Mouse (Mus musculus): ENCODE measurements at regions not wholly inside any gene's neighbourhood (a gene's known extent, or its start where the extent isn't known, plus 50 kb on each side); places are given as distances from the start of the nearest gene placed in this dataset.
A peak's percentile ranks its signal among the peaks of the same experiment; 100 is the strongest.

- Histone ChIP-seq H3K4me3 (ENCODE audit: insufficient read depth, low read depth, low read length) (no peak overlapping the region), H3K27me3 (replicated peaks; ENCODE audit: control insufficient read depth, insufficient read depth, low read length) (no peaks in the 10 kb centered on the region), H3K4me1 (ENCODE audit: control insufficient read depth, insufficient read depth, low read length) (no peaks in the 10 kb centered on the region), H3K36me3 (ENCODE audit: control insufficient read depth, insufficient read depth, low read length) (no peaks in the 10 kb centered on the region), H3K27ac (ENCODE audit: insufficient read depth, low read depth, low read length) (no peak overlapping the region)
- WGBS: 71% methylated on average over 3 of the region's 3 CpGs
- TF ChIP-seq CTCF (conservative IDR thresholded peaks at IDR 0.05; ENCODE audit: insufficient read depth, insufficient read length, low read depth, low read length) (no peak), POLR2A (IDR thresholded peaks at IDR 0.05; ENCODE audit: low read depth, low read length) (no peak)
- DNase-seq: no peak
Observed at GRCm38 (mm10) chr8:78877423-78877822, 56.5 kb upstream of the Lsm6 start.

- H3K27ac ChIP-seq (ENCODE audit: insufficient read depth, low read depth, low read length): no peak overlapping the region
- no peak for DNase-seq
- H3K4me1 ChIP-seq (ENCODE audit: control insufficient read depth, insufficient read depth, low read length): no peaks in the 10 kb centered on the region
- 86% methylated on average over 6 of the region's 6 CpGs for WGBS
- H3K27me3 ChIP-seq (replicated peaks; ENCODE audit: control insufficient read depth, insufficient read depth, low read length): no peaks in the 10 kb centered on the region
- no peak overlapping the region for H3K4me3 ChIP-seq (ENCODE audit: insufficient read depth, low read depth, low read length)
- no peak for TF ChIP-seq POLR2A (IDR thresholded peaks at IDR 0.05; ENCODE audit: low read depth, low read length)
- no peak for TF ChIP-seq CTCF (conservative IDR thresholded peaks at IDR 0.05; ENCODE audit: insufficient read depth, insufficient read length, low read depth, low read length)
- H3K36me3 ChIP-seq (ENCODE audit: control insufficient read depth, insufficient read depth, low read length): no peaks in the 10 kb centered on the region
Observed at GRCm38 (mm10) chr8:78889708-78890107, 68.8 kb upstream of the Lsm6 start.

- no peak for TF ChIP-seq POLR2A (IDR thresholded peaks at IDR 0.05; ENCODE audit: low read depth, low read length)
- no peak for TF ChIP-seq CTCF (conservative IDR thresholded peaks at IDR 0.05; ENCODE audit: insufficient read depth, insufficient read length, low read depth, low read length)
- Histone ChIP-seq H3K36me3 (ENCODE audit: control insufficient read depth, insufficient read depth, low read length) (no peaks in the 10 kb centered on the region), H3K4me3 (ENCODE audit: insufficient read depth, low read depth, low read length) (no peak overlapping the region), H3K27ac (ENCODE audit: insufficient read depth, low read depth, low read length) (no peak overlapping the region), H3K27me3 (replicated peaks; ENCODE audit: control insufficient read depth, insufficient read depth, low read length) (no peaks in the 10 kb centered on the region), H3K4me1 (ENCODE audit: control insufficient read depth, insufficient read depth, low read length) (no peaks in the 10 kb centered on the region)
- DNase-seq: no peak
- 79% methylated on average over 4 of the region's 4 CpGs for WGBS
Observed at GRCm38 (mm10) chr8:78890571-78890970, 69.6 kb upstream of the Lsm6 start.

GRCm38 (mm10) chr8:78899887-78900286, 78.9 kb upstream of the Lsm6 start:
- WGBS: 35% methylated on average over 7 of the region's 7 CpGs
- no peaks in the 10 kb centered on the region for H3K36me3 ChIP-seq (ENCODE audit: control insufficient read depth, insufficient read depth, low read length)
- no peak overlapping the region for H3K27ac ChIP-seq (ENCODE audit: insufficient read depth, low read depth, low read length)
- peak; percentile 67 for DNase-seq
- peak; percentile 36 for TF ChIP-seq CTCF (conservative IDR thresholded peaks at IDR 0.05; ENCODE audit: insufficient read depth, insufficient read length, low read depth, low read length)
- no peak for TF ChIP-seq POLR2A (IDR thresholded peaks at IDR 0.05; ENCODE audit: low read depth, low read length)
- H3K27me3 ChIP-seq (replicated peaks; ENCODE audit: control insufficient read depth, insufficient read depth, low read length): no peaks in the 10 kb centered on the region
- H3K4me3 ChIP-seq (ENCODE audit: insufficient read depth, low read depth, low read length): no peak overlapping the region
- no peaks in the 10 kb centered on the region for H3K4me1 ChIP-seq (ENCODE audit: control insufficient read depth, insufficient read depth, low read length)

GRCm38 (mm10) chr8:78903034-78903433, 82.1 kb upstream of the Lsm6 start:
- TF ChIP-seq POLR2A (IDR thresholded peaks at IDR 0.05; ENCODE audit: low read depth, low read length): no peak
- TF ChIP-seq CTCF (conservative IDR thresholded peaks at IDR 0.05; ENCODE audit: insufficient read depth, insufficient read length, low read depth, low read length): no peak
- H3K4me3 ChIP-seq (ENCODE audit: insufficient read depth, low read depth, low read length): no peak overlapping the region
- no peaks in the 10 kb centered on the region for H3K27me3 ChIP-seq (replicated peaks; ENCODE audit: control insufficient read depth, insufficient read depth, low read length)
- H3K27ac ChIP-seq (ENCODE audit: insufficient read depth, low read depth, low read length): no peak overlapping the region
- WGBS: 96% methylated on average over 1 of the region's 1 CpGs
- no peaks in the 10 kb centered on the region for H3K36me3 ChIP-seq (ENCODE audit: control insufficient read depth, insufficient read depth, low read length)
- no peaks in the 10 kb centered on the region for H3K4me1 ChIP-seq (ENCODE audit: control insufficient read depth, insufficient read depth, low read length)
- DNase-seq: no peak

- Histone ChIP-seq H3K4me1 (ENCODE audit: control insufficient read depth, insufficient read depth, low read length) (no peaks in the 10 kb centered on the region), H3K36me3 (ENCODE audit: control insufficient read depth, insufficient read depth, low read length) (no peaks in the 10 kb centered on the region), H3K4me3 (ENCODE audit: insufficient read depth, low read depth, low read length) (no peak overlapping the region), H3K27me3 (replicated peaks; ENCODE audit: control insufficient read depth, insufficient read depth, low read length) (no peaks in the 10 kb centered on the region), H3K27ac (ENCODE audit: insufficient read depth, low read depth, low read length) (no peak overlapping the region)
- TF ChIP-seq POLR2A (IDR thresholded peaks at IDR 0.05; ENCODE audit: low read depth, low read length): no peak
- 75% methylated on average over 1 of the region's 1 CpGs for WGBS
- DNase-seq: no peak
Observed at GRCm38 (mm10) chr8:78907918-78908317, 87.0 kb upstream of the Lsm6 start.

- Histone ChIP-seq H3K36me3 (ENCODE audit: control insufficient read depth, insufficient read depth, low read length) (no peaks in the 10 kb centered on the region), H3K4me1 (ENCODE audit: control insufficient read depth, insufficient read depth, low read length) (no peaks in the 10 kb centered on the region), H3K4me3 (ENCODE audit: insufficient read depth, low read depth, low read length) (no peak overlapping the region), H3K27me3 (replicated peaks; ENCODE audit: control insufficient read depth, insufficient read depth, low read length) (no peaks in the 10 kb centered on the region), H3K27ac (ENCODE audit: insufficient read depth, low read depth, low read length) (no peak overlapping the region)
- TF ChIP-seq CTCF (conservative IDR thresholded peaks at IDR 0.05; ENCODE audit: insufficient read depth, insufficient read length, low read depth, low read length) (no peak), POLR2A (IDR thresholded peaks at IDR 0.05; ENCODE audit: low read depth, low read length) (no peak)
- no peak for DNase-seq
- WGBS: 47% methylated on average over 11 of the region's 11 CpGs
Observed at GRCm38 (mm10) chr8:78911288-78911873, 90.4 kb upstream of the Lsm6 start.

Data from kidney, adult 2 months (tissue).